Mouse (Mus musculus) liver, adult 2 months (tissue): ENCODE measurements at regions not wholly inside any gene's neighbourhood (a gene's known extent, or its start where the extent isn't known, plus 50 kb on each side); places are given as distances from the start of the nearest gene placed in this dataset.

ENCODE experiments used
- CTCF ChIP-seq: fragments of 200-500 bp; IDR thresholded peaks from 2 replicates; pipeline ENCODE4 v1.5.1; 2011; ENCODE audit warnings: low read depth, low read length, control low read depth
- POLR2A ChIP-seq: fragments of 200-500 bp; IDR thresholded peaks from 2 replicates; pipeline ENCODE4 v1.6.1; 2011; ENCODE audit warnings: low read length, control low read depth; ENCODE audit not compliant: insufficient read depth; ENCODE audit errors: extremely low read depth

DNA sequence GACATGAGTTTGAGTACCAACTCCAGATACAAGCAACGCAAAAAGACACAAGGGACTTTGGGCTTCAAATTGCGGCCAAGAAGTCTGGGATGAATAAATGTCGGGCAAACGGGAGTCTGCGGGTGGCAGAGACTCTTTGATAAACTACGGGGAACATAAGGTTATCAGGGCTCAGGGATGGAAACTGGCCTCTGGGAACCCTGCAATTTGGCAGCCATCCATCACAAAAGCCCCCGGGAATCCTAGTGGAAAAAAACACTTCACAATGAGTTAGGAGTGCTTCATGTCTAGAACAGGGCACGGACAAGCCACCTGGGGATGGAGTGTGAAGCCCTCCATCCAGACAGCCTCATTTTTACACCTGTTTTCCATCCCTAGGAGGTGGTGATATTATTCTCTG is 258.9 kb downstream of the Map2k6 start:
- TF ChIP-seq POLR2A (no peak), CTCF (no peak)
